Mouse (Mus musculus): ENCODE data around the gene B4galt7.
"Not testable (repeated sequence)": the region's sequence is repeated elsewhere in the genome, so short reads cannot be mapped to it uniquely, and the experiment has no call there.

Gene B4galt7

DNA sequence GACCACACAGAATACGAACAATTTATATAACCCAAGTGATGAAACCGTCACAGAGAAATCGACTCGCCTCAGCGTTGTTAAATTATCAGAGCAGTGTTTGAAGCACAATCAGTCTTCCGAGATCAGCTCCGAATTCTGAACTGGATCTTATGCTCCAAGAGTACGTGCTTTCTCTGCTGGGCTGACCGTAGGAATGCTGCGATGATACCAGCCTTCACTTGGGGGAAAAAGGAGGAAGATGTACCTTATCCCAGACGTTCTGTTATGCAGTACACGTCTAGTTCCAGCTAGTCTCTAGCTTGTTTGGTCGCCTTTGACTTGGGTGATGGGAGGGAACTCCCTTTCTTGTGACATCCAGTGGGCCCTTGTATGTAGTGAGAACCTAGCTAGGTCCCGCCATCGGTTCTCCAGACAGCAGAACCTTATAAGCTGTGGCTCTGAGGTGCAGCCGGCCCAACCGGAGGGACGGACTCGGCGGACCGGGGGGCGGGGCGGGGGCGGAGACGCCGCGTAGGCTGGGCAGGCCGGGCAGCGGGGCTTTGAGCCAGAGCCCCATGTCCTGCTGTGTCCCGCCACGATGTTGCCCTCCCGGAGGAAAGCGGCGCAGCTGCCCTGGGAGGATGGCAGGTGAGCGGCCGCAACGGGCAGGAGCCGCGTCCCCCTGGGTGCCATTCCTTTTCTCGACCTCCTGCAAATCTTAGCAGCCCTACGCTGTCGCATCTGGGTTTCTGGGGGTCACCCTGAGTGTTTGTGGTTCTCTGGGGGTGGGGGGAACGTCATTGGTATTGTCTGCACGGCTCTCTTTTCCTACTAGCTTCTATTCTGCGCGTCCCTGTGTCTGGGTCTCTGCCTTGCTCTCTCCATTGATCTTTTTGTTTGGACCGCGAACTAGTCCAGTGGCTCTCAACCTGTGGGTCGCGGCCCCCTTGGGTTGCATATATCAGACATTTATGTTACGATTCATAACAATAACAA is at the start of gene B4galt7:
TSS of gene B4galt7 (plus strand) at position 331 of the 975 bp plus-strand sequence.
- DNase-seq (ENCODE audit: low read depth, low spot score) = peak; percentile 86

DNA sequence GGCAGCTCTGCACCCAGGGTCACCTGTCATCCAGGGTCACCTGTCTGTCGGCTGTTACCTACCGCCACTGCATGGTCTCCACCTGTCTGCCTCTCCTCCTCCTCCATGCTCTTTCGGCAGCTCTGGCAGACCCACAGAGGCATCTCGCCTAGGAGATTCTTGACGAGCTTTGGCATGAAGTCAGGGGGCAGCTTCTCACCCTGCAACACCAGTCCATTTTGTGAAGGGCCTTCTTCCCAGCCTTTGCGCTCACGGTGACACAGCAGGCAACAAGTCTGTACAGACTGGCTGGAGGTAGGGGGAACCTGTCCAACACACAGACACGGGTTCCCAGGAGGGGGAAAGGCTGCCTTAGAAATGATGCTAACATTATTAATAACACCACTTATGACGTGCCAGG is 43.8 kb upstream of the B4galt7 start:
- no peak for DNase-seq (ENCODE audit: low read depth, low spot score)

DNA sequence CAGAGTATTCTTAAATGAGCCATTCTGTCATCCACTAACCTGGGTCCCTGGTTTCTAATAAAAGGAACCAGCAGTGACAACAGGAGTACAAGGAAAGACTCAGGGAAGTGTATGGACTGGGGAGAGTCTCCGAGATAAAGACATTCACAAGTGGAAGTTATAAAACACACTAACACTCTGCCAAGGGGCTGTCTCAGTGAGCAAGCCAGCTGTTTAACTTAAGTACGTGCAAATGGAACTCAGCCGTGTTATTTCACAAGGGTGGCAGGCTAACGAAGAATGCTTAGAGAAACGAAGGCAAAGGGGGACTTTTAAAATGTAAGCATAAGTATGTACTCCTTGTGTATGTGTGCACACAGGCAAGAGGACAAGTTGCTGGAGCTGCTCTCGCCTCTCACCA is 42.2 kb upstream of the B4galt7 start:
- DNase-seq (ENCODE audit: low read depth, low spot score) = no peak

DNA sequence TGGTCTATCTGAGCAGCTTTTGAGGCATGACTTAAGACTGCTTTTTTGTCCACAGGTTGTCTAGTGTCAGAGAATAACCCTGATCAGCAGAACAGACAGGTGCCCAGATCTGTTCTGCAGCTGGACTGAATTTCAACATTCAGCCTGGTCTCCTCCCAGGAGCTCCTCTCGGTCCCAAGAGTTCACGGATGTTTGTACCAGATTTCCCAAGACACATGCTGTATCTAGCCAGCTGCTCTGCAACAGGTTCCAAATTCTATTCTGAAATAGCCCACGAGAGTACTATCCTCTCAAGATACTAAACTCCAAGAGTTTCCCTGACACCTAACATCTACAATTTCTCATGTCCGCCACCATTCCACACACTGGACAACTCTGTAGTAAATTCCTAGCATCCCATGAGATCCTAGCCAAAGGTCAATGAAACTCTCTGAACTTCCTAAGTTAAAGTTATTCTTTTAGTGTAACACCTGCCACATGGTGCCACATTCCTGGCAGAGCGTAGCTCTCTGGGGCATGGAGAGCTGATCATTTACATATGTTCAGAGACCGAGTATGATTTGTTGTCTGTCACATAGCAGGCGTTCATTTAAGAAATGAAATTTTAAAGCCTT is 36.3 kb upstream of the B4galt7 start:
- no peak for DNase-seq (ENCODE audit: low read depth, low spot score)

DNA sequence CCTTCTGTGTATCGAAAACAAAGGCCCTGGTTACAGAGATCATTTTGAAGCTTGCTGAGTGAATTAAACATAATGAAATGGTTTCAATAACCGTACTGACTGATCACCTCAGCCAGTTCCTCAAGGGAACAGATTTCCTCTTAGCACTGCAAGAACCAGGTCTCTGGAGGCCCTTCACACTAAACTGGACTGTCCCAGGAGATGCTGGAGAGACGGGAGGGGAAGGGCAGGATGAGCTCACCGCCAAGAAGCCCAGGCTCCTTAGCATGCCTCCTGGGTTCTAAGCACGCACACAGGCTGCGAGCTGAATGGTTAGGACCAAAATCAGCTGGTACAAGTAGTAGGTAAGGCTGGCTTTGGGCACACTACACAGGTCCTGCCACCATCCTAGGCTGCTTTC is 32.7 kb upstream of the B4galt7 start:
- DNase-seq (ENCODE audit: low read depth, low spot score) = no peak

DNA sequence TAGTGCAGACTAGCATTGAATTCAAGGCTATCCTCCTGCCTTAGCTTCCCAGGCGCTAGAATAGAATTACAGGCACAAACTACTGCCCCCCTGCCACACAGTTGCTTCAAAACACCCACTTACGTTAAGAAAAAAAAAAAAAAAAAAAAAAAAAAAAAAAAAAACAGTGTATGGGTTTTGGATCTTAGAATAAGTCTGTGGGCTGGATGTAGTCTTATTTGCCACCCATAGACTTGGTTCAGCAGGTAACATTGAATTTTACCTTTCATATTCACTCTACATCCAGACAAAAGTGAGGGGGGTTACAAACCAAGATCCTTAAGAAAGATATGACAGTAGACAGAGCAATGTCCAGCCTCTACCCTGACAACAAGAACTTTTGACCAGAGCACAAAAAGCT is 31.7 kb upstream of the B4galt7 start:
- DNase-seq (ENCODE audit: low read depth, low spot score) = no peak

DNA sequence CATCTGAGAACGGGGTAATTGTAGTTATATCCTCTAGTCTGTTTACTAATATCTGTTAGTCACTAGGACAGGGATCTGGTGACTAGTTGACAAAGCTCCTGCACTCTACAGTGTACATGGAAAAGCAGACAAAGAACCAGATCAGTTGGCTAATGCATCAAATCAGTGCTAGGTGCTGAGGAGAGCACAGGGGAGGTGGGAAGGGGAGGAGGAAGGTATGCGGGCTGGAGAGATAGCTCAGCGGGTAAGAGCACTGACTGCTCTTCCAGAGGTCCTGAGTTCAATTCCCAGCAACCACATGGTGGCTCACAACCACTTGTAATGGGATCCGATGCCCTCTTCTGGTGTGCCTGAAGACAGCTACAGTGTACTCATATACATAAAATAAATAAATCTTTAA is 31.2 kb upstream of the B4galt7 start:
- DNase-seq (ENCODE audit: low read depth, low spot score) = not testable (repeated sequence)

DNA sequence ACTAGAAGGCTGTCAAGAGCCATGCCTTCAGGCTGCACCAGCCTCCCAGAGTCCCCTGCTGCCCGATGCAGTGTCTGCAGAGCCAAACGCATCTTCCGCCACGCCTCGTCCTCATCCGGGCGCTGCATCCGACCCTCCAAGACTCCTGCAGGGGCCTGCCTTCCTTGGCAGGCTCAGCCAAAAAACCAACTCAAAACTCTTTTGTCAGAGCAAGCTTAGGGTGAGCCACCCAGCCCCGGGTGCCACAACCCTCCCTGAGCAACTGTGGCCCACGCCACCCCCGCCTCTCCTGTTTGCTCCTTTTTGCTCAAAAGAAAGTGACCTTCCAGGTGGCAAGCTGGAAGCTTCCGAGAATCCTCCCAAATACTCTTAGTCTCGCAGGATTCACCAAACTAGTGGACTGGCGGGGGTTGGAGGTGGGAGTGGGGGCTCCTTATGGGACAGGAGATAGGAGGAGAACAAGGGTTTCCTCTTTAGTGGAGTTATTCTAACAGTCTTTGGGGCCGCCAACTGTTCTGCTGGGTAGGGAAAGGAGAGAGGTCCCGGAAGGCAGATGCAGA is 29.9 kb upstream of the B4galt7 start:
- no peak for DNase-seq (ENCODE audit: low read depth, low spot score)

DNA sequence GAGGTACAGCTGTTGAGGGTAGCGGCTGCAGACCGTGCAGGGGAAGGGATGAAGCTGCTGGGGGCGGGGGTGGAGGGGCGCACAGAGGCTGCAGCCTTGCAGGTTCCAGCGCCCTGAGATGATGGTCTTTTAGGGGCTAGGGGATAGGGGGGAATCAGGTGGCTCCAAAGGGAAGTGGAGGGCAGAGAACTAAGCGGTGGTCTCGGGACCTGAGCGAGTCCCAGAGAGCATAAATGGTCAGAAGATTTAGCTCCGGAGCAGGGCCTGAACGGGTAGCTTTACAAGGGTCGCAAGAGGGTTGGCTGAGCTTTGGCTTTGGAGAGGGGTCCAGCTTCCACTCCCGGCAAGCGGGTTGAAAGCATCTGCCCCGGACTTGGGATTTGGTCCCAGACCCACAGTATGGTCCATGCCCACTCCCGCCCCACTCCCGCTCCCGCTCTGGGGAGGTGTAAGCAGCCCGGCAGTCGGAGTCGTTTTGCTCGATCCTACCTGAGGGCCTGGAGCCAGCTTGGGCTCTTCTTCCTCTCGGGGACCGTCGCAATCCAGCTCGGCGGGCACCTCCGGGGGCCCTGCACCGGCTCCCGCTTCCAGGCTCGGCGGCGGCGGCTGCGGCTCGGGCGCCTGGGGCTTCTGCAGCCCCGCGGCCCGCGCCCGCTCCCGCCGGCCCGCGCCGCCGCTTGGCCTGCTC is 29.3 kb upstream of the B4galt7 start:
- peak; percentile 66 for DNase-seq (ENCODE audit: low read depth, low spot score)

DNA sequence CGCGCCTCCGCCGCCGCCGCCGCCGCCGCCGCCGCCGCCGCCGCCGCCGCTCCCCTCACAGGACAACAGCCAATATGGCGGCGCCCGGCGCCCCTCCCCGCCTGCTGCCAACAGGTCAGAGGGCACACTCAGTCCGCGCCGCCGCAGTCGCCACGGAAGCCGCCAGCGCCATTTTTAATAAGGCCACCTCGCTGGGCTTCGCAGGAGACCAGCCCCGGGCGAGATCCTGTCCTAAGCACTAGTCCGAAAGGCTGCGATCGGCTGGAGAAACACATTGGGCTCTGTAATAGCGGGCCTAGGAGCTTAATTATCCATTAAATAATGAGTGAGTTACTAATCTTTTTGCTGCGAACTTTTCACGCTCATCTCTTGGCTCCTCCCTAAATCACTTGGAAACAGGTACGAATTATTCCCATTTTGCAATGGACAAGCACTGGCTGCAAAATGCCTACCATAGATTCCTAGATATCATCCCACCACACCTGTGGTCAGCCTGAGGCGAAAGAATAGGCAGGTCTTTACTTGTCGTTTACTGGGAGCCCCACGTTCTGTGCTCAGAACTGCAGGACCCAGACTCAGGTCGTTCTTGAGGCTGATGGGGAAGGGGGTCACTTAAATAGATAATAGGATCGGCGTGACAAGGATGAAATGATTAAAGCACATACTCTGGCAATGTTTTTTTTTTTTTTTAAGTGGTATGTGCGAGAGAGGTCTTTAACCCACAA is 28.5 kb upstream of the B4galt7 start, which contains the start of gene Fam193b:
TSS of gene Fam193b (minus strand) at position 94 of the 725 bp plus-strand sequence.
- DNase-seq (ENCODE audit: low read depth, low spot score) = peak; percentile 93

DNA sequence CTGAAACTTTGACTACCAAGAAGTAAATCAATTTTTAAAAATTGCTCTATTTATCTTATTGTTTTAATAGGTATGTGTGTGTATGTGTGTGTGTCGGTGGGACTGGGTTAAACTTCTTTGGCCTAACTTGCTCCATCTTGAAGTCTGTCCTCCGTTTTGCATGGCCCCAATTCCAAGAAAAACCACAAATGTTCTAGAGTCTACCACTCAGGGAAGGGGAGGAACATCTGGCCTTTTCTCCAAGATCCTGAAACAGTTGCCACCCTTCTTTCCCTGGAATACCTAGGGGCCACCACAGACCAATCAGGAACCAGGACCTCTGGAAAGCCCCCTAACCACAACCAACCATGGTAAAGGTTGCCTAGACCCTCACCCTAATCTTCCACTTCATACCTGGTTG is 27.7 kb upstream of the B4galt7 start:
- DNase-seq (ENCODE audit: low read depth, low spot score) = no peak

DNA sequence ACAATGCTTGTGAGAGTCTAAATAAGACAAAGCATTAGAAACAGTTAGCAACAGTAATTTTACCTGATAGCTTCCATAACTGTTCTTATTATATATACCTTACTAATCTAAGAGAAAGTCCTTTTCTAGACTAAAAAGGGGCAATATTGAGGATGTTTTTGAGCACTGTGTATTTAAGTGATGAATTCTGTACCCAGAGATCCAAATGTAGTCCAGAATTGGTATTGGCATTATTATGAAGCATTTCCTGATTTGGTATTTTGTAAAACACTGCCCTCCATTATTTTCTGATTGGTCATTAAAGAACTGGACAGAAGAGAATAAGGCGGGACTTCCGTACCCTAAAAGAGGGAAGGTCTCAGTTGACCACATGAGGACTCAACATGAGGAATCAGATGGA is 26.3 kb upstream of the B4galt7 start, which contains the start of gene Tmed9:
TSS of gene Tmed9 (plus strand) at position 301 of the 400 bp plus-strand sequence.
- no peak for DNase-seq (ENCODE audit: low read depth, low spot score)

DNA sequence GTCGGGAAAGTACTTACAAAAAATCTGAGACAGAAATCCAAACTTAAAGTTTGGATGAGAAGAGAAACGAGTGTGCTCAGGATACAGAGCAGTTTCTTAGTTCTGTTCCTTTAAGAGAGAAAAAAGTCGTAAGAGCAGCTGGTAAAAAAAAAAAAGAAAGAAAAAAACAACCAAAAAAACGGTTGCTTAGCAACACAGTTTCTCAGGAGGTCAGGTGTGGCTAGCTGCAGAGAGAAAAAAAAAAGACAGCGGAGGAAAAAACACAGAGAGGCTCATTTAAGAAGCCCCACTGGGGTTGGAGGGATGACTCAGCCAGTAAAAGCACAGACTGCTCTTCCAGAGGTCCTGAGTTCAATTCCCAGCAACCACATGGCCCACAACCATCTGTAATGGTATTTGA is 25.4 kb upstream of the B4galt7 start:
- no peak for DNase-seq (ENCODE audit: low read depth, low spot score)

DNA sequence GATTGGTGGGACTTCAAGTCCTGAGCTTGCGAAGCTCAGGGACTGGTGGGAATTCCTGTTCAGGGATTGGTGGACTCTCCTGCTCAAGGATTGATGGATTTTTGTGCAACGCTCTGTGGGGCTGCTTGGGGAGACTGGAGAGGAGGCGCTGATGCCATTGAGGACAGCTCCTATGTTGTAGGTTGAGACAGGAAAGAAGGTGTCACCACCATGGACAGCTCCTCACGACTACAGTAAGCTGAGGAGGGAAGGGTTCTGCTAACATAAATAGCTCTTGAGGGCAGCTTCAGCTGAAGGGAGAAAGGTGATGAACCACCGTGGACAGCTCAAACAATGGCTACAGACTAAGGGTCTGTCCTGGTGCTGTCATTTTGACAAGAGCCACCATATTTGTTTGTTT is 23.8 kb upstream of the B4galt7 start:
- peak; percentile 34 for DNase-seq (ENCODE audit: low read depth, low spot score)

DNA sequence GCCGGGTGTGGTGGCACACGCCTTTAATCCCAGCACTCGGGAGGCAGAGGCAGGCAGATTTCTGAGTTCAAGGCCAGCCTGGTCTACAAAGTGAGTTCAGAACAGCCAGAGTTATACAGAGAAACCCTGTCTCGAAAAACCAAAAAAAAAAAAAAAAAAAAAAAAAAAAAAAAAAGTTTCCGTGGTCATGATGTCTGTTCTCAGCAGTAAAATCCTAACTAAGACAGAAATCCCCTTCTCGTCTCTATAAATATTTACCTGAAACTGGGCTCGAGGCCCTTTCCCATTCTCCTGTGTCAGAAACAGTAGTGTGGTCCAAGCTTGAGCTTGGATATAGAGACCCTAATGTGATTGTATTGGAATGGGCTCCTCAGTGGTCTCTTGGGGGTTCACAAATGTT is 22.8 kb upstream of the B4galt7 start:
- not testable (repeated sequence) for DNase-seq (ENCODE audit: low read depth, low spot score)

DNA sequence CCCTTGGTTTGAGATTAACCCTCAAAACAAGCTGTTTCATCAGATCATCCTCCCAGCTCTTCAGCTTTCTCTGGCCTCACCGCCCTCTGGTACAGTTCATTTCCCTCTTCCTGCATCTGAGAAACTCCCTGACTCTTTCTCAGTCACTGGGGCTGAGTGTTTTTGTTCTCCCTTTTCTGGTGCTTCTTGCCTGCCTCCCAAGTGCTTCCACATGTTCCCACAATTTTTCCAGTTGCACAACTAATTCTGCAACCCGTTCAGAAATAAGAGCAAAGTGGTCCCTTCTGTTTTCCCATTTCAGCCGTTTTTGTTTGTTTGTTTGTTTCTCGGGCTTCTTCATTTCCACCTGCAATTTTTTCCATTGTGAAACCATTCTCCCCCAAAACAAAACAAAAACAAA is 21.6 kb upstream of the B4galt7 start:
- DNase-seq (ENCODE audit: low read depth, low spot score) = no peak

DNA sequence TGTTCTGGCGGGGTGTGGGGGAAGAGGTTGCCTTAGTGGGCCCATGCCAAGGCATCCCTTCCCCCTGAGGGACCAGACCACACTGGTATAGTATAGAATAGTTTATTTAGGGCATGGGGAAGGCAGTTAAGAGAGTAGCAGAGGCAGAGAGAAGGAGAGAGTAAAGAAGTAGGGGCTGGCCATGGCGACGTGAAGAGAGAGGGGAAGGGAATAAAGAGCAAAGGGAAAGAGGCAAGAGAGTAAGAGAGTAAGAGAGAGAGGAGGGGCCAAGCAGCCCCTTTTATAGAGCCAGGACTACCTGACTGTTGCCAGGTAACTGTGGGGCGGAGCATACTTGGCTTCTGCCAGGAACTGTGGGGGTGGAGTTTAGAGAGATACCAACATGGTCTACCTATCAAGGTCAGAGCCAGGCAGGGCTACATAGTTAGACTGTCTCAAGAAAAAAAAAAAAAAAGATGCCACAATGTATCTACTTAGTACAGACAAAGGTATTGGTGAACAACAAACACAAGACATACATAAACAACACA is 7.7 kb upstream of the B4galt7 start:
- no peak for DNase-seq (ENCODE audit: low read depth, low spot score)

DNA sequence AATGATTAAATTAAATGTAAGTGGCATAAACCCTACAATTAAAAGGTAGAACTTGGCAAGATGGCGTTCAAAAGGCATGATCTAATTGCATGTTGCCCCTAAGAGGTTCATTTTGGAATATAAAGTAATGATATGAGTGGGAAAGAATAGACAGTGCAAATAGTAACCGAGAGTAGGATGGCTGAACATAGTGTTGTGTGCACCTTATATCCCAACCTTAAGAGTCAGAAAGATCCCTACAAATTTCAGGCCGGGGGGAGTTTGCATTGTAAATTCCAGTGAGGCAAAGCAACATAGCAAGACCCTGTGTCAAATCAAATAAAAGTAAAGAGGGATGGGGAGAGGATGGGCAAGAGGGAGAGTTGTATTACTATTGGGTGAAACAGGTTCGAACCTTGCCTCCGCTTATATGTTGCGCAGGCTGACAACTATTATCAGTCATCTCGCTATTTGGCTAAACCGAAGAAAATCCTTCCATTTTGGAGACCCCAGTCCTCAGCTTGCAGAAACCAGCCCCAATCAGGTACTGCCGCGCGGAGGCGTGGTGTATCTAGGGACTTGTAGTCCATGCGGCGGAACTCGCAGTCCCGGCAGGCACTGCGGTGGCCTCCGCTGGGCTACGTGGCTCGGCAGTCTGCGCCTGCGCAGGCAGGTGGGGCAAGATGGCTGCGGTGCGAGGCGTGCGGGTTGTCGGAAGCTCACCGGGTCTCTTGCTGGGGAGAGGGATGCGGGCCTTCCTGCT is 7.0 kb upstream of the B4galt7 start:
- DNase-seq (ENCODE audit: low read depth, low spot score) = peak; percentile 97

DNA sequence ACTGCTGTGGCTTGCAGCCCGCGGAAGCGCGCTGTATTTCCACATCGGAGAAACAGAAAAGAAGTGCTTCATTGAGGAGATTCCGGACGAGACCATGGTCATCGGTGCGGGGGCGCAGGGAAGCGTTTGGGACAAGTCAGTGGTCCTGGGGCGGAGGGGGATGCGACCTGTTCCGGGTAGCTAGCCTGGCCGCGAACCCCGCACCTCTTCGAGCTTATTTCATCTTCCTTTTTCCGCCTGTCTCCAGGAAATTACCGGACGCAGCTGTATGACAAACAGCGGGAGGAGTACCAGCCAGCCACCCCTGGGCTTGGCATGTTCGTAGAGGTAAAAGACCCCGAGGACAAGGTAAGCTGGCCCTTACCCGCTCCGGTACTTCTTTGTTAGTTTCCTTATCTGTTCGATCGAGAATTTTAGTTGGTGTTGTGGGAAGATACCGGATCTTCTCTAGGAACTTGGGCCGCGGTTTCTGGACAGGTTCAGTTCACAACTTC is 6.4 kb upstream of the B4galt7 start:
- no peak for DNase-seq (ENCODE audit: low read depth, low spot score)

DNA sequence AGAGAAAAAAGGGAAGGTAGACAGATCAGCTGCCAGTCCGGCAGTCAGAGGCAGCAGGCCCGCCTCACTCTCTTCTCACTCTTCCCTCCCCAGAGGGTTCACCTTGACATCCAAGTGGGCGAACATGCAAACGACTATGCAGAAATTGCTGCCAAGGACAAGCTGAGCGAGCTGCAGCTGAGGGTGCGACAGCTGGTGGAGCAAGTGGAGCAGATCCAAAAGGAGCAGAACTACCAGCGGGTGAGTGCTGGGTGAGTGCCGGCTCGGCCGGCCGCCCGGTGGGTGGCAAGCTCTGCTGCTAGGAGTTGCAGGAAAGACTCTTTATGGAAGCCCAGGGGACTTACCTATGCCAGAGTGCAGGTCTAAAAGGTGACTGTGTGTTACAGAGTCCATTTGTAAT is 4.3 kb upstream of the B4galt7 start:
- no peak for DNase-seq (ENCODE audit: low read depth, low spot score)

Measured in A20 (cell line).